Mouse (Mus musculus) lung, postnatal 0 days (tissue): Measurements from ENCODE around the gene Nipsnap3b.

Experiments used
- CTCF ChIP-seq: IDR thresholded peaks from 2 replicates; pipeline ENCODE4 v1.5.1; 2016; ENCODE audit warnings: antibody characterized with exemption, mild to moderate bottlenecking
- EP300 ChIP-seq: IDR thresholded peaks from 2 replicates; pipeline ENCODE4 v1.6.1; 2016; ENCODE audit warnings: antibody characterized with exemption, mild to moderate bottlenecking, control low read depth

DNA sequence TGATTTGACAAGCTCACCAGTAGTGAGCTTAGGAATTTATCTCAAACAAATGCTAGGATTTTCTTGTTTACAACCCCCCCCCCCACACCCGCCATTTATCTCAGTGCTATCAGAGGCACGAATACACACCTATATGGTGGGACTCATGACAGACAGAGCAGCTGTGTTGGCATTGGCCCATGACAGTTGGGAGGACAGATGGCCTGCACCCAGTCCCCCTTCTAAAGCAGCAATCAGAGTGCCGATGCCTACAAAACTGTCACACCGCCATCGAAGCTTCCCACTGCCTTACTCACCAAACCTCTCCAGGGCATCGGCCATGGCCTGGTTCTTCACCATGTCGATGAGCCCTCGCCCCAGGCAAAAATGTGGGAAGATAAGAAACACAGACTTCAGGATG lies 32.1 kb downstream of the Nipsnap3b start:
- no peak for TF ChIP-seq CTCF
- no peak for TF ChIP-seq EP300
